Mouse (Mus musculus) MEL (cell line): ENCODE data around the gene Zscan10.

Experiments used
- KAT2A ChIP-seq: conservative IDR thresholded peaks from 2 replicates; pipeline ENCODE4 v1.6.1; 2012; ENCODE audit warnings: low read depth, low read length, improper control_type of control experiment, inconsistent platforms
- MXI1 ChIP-seq: IDR thresholded peaks from 2 replicates; pipeline ENCODE4 v1.6.1; 2011; ENCODE audit warnings: mild to moderate bottlenecking, low read depth, low read length, improper control_type of control experiment
- SIN3A ChIP-seq: IDR thresholded peaks from 2 replicates; pipeline ENCODE4 v1.6.1; 2012; ENCODE audit warnings: low read length, improper control_type of control experiment, inconsistent platforms

GRCm38 (mm10) chr17:23563595-23564367 lies 36.9 kb upstream of the Zscan10 start, which contains the start of gene Zfp213:
- TF ChIP-seq MXI1 (peak; percentile 65), SIN3A (peak; percentile 13; the same call in 1 of the 2 replicates), KAT2A (peak; percentile 58; the same call in 1 of the 2 replicates)
